Mouse (Mus musculus) hematopoietic stem cell, adult 5-6 weeks (primary cell): ENCODE data around the gene Tlx2. TPM values are rescaled to one million over a fixed set of nuclear protein-coding genes. Genes with fewer than 3 reads are reported as not detected.

Experiments
- ATAC-seq, 2 experiments: fragments of 125-278 bp in 1 of 2; replicated peaks in 1 of 2; 2 replicates each; pipeline ENCODE4 v1.8.0; 2016 to 2017; ENCODE audit warnings: inconsistent platforms in 2 of 2, mild to moderate bottlenecking in 2 of 2, moderate number of reproducible peaks in 2 of 2, low read depth in 1 of 2, moderate TSS enrichment in 1 of 2; ENCODE audit not compliant: low FRiP score in 2 of 2, poor library complexity in 2 of 2, severe bottlenecking in 2 of 2, insufficient read depth in 1 of 2, low TSS enrichment in 1 of 2
- total RNA-seq: library from RNA; stranded (forward); fragments of 172-1452, 232-1000 nt; gene quantifications from 2 replicates; pipeline ENCODE4 v1.2.3, GENCODE M21; 2017

The Tlx2 gene
- total RNA-seq, result not detected in 2 replicates

GRCm38 (mm10) chr6:83070247-83070310 is at the start of gene Tlx2:
Gene Tlx2, minus strand, starts transcription at chr6:83070293.
- no peak for ATAC-seq

- no peak for ATAC-seq
Observed at GRCm38 (mm10) chr6:83119734-83120051, 49.6 kb upstream of the Tlx2 start.

- ATAC-seq, result peak; percentile 54 to 57
Observed at GRCm38 (mm10) chr6:83118825-83119733, 49.0 kb upstream of the Tlx2 start.

GRCm38 (mm10) chr6:83118369-83118768 is 48.3 kb upstream of the Tlx2 start:
- ATAC-seq, result no peak

- ATAC-seq, result no peak
Observed at GRCm38 (mm10) chr6:83117616-83118015, 47.5 kb upstream of the Tlx2 start.

GRCm38 (mm10) chr6:83117165-83117438 is 47.0 kb upstream of the Tlx2 start:
- no peak for ATAC-seq

- no peak for ATAC-seq
Observed at GRCm38 (mm10) chr6:83116373-83117164, 46.5 kb upstream of the Tlx2 start.

- no peak for ATAC-seq
Observed at GRCm38 (mm10) chr6:83115682-83116372, 45.7 kb upstream of the Tlx2 start.

GRCm38 (mm10) chr6:83115011-83115671 is 45.0 kb upstream of the Tlx2 start, which contains the start of gene Mogs:
Gene Mogs, plus strand, starts transcription at chr6:83115496.
- ATAC-seq, result peak; percentile 64 to 84

- no peak for ATAC-seq
Observed at GRCm38 (mm10) chr6:83111510-83112136, 41.5 kb upstream of the Tlx2 start.

GRCm38 (mm10) chr6:83108762-83109668 is 38.9 kb upstream of the Tlx2 start, which contains the start of gene Mrpl53:
Gene Mrpl53, plus strand, starts transcription at chr6:83109040.
- peak; percentile 56 to 71 for ATAC-seq

GRCm38 (mm10) chr6:83107566-83108400 is 37.7 kb upstream of the Tlx2 start:
- ATAC-seq, result peak; percentile 70 to 73; a peak in 3 of 4 replicates

GRCm38 (mm10) chr6:83104158-83104557 is 34.1 kb upstream of the Tlx2 start:
- ATAC-seq, result no peak

GRCm38 (mm10) chr6:83103130-83103650 is 33.1 kb upstream of the Tlx2 start:
- ATAC-seq, result no peak

GRCm38 (mm10) chr6:83101688-83102556 is 31.8 kb upstream of the Tlx2 start:
- ATAC-seq, result peak; percentile 66 to 75
